Mouse (Mus musculus): Measurements from ENCODE around the gene Rplp0. TPM values are rescaled to one million over a fixed set of nuclear protein-coding genes. Genes with fewer than 3 reads are reported as not detected.
"Not testable (repeated sequence)": the region's sequence is repeated elsewhere in the genome, so short reads cannot be mapped to it uniquely, and the experiment has no call there.

Rplp0 gene
- polyA plus RNA-seq, 1 experiment from 2014 or later, result 2,436 TPM

GRCm38 (mm10) chr5:115577686-115578085 lies 18.4 kb downstream of the Rplp0 start:
- not testable (repeated sequence) for H3K9me3 ChIP-seq (ENCODE audit: control insufficient read depth, low read length); H3K27me3 ChIP-seq (replicated peaks; ENCODE audit: control insufficient read depth, insufficient read depth, low read length); H3K9ac ChIP-seq (ENCODE audit: low read depth, low read length); H3K27ac ChIP-seq (ENCODE audit: low read depth, low read length); ATAC-seq (replicated peaks; ENCODE audit: low FRiP score); H3K4me1 ChIP-seq (replicated peaks; ENCODE audit: control insufficient read depth, insufficient read depth, low read length); H3K4me3 ChIP-seq (ENCODE audit: low read depth, low read length); H3K4me2 ChIP-seq; DNase-seq (ENCODE audit: low spot score)
- H3K36me3 ChIP-seq (ENCODE audit: control insufficient read depth, insufficient read depth, low read length), result peaks cover 87% of the 10 kb centered on the region
- WGBS, result 94% methylated on average over 4 of the region's 4 CpGs

DNA sequence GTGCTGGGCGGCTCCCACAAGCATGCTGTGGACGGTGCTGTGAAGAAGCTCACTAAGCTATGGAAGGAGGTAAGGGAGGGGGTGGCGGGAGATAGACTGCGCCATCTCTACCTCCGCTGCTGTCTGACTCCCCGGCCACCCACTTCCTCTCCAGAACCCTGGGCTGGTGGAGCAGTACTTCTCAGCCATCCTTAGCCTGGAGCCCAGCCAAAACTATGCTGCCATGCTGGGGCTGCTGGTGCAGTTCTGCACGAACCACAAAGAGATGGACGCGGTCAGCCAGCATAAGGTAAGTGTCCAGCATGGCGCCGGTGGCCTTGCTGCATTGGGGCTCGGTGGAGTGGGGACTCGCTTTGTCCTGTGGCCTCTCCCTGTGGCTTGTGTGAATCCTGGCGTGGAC lies 19.7 kb downstream of the Rplp0 start:
- H3K9me3 ChIP-seq (ENCODE audit: control insufficient read depth, low read length), result peaks cover 11% of the 10 kb centered on the region
- H3K9ac ChIP-seq (ENCODE audit: low read depth, low read length), result no peak overlapping the region
- no peaks in the 10 kb centered on the region for H3K27me3 ChIP-seq (replicated peaks; ENCODE audit: control insufficient read depth, insufficient read depth, low read length)
- peaks cover 92% of the 10 kb centered on the region for H3K36me3 ChIP-seq (ENCODE audit: control insufficient read depth, insufficient read depth, low read length)
- ATAC-seq (replicated peaks; ENCODE audit: low FRiP score) (no peak), DNase-seq (ENCODE audit: low spot score) (no peak)
- H3K4me1 ChIP-seq (replicated peaks; ENCODE audit: control insufficient read depth, insufficient read depth, low read length), result 0 out of 2 replicates have a peak, but pooled peaks cover 2% of the 10 kb centered on the region
- no peak overlapping the region for H3K4me3 ChIP-seq (ENCODE audit: low read depth, low read length)
- no peak overlapping the region for H3K4me2 ChIP-seq
- H3K27ac ChIP-seq (ENCODE audit: low read depth, low read length), result no peak overlapping the region
- WGBS, result 92% methylated on average over 14 of the region's 14 CpGs

- H3K27me3 ChIP-seq (replicated peaks; ENCODE audit: control insufficient read depth, insufficient read depth, low read length), result no peaks in the 10 kb centered on the region
- no peak overlapping the region for H3K9ac ChIP-seq (ENCODE audit: low read depth, low read length)
- H3K9me3 ChIP-seq (ENCODE audit: control insufficient read depth, low read length), result peaks cover 11% of the 10 kb centered on the region
- H3K4me2 ChIP-seq, result no peak overlapping the region
- ATAC-seq (replicated peaks; ENCODE audit: low FRiP score) (no peak), DNase-seq (ENCODE audit: low spot score) (no peak)
- no peaks in the 10 kb centered on the region for H3K4me1 ChIP-seq (replicated peaks; ENCODE audit: control insufficient read depth, insufficient read depth, low read length)
- no peak overlapping the region for H3K27ac ChIP-seq (ENCODE audit: low read depth, low read length)
- no peak overlapping the region for H3K4me3 ChIP-seq (ENCODE audit: low read depth, low read length)
- peaks cover 92% of the 10 kb centered on the region for H3K36me3 ChIP-seq (ENCODE audit: control insufficient read depth, insufficient read depth, low read length)
- WGBS, result 90% methylated on average over 5 of the region's 5 CpGs
Measured at GRCm38 (mm10) chr5:115579363-115579762, 20.1 kb downstream of the Rplp0 start.

DNA sequence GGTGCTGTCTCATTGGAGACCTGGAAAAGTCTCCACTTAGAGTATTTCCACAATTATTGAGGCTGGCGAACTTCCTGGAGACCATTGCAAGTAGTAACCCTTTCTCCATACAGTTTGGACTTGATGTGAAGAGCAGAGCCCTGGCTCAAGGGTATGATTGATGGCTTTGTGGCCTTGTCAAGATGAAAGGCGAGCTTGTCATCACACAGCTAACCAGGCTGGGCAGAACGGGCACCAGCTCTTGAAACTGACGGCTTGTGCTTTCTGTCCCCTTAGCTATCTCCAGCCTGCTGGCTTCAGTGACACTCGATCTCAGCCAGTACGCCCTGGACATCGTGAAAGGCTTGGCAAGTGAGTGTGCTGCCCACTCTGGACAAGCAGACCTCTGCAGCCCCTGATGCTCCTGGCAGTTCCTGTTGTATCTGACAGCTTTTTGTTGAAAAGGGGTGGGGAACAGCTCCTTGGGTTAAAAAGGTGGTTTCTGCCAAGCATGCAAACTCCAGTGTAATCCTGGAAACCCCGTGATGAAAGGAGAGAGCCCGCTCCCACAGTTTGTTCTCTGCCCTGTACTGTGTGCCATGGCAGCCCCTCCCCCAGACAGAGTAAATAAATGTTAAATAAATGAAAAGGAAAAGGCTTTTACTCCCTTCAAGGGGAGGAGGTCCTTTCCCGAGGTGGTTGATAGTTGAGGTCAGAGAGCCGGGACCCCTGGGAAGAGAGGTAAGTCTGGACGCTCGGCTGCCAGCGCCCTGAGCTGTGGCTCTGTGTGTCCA lies 21.1 kb downstream of the Rplp0 start:
- Histone ChIP-seq H3K27ac (ENCODE audit: low read depth, low read length) (no peak overlapping the region), H3K4me1 (replicated peaks; ENCODE audit: control insufficient read depth, insufficient read depth, low read length) (no peaks in the 10 kb centered on the region), H3K4me2 (no peak overlapping the region), H3K9me3 (ENCODE audit: control insufficient read depth, low read length) (peaks cover 11% of the 10 kb centered on the region), H3K4me3 (ENCODE audit: low read depth, low read length) (no peak overlapping the region), H3K36me3 (ENCODE audit: control insufficient read depth, insufficient read depth, low read length) (peaks cover 92% of the 10 kb centered on the region), H3K9ac (ENCODE audit: low read depth, low read length) (no peak overlapping the region), H3K27me3 (replicated peaks; ENCODE audit: control insufficient read depth, insufficient read depth, low read length) (no peaks in the 10 kb centered on the region)
- no peak for DNase-seq (ENCODE audit: low spot score)
- no peak for ATAC-seq (replicated peaks; ENCODE audit: low FRiP score)
- 86% methylated on average over 14 of the region's 14 CpGs for WGBS

GRCm38 (mm10) chr5:115581662-115582061 lies 22.4 kb downstream of the Rplp0 start:
- 91% methylated on average over 9 of the region's 9 CpGs for WGBS
- Histone ChIP-seq H3K4me1 (replicated peaks; ENCODE audit: control insufficient read depth, insufficient read depth, low read length) (no peaks in the 10 kb centered on the region), H3K27ac (ENCODE audit: low read depth, low read length) (no peak overlapping the region), H3K9me3 (ENCODE audit: control insufficient read depth, low read length) (peaks cover 11% of the 10 kb centered on the region), H3K9ac (ENCODE audit: low read depth, low read length) (no peak overlapping the region), H3K4me2 (no peak overlapping the region), H3K4me3 (ENCODE audit: low read depth, low read length) (no peak overlapping the region), H3K27me3 (replicated peaks; ENCODE audit: control insufficient read depth, insufficient read depth, low read length) (no peaks in the 10 kb centered on the region), H3K36me3 (ENCODE audit: control insufficient read depth, insufficient read depth, low read length) (peaks cover 88% of the 10 kb centered on the region)
- no peak for DNase-seq (ENCODE audit: low spot score)
- ATAC-seq (replicated peaks; ENCODE audit: low FRiP score), result no peak

DNA sequence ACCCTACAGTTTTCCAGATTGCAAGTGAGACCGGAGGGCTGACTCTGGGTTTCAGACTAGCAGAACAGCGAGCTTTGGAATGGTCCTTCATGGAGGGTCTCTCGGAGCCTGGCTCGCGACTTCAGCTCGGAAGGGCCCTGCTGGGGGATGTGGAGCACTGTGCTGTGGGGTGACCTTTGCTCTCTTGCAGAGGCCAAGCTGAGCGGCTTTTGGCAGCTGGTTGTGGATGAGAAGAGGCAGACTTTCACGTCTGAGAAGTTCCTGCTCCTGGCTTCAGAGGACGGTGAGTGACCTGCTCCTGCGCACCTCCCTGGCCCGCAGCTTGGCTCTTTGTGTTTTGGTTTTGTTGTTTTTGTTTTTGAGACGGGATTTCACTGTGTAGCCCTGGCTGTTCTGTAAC lies 26.3 kb downstream of the Rplp0 start:
- 81% methylated on average over 12 of the region's 12 CpGs for WGBS
- peaks cover 82% of the 10 kb centered on the region for H3K36me3 ChIP-seq (ENCODE audit: control insufficient read depth, insufficient read depth, low read length)

DNA sequence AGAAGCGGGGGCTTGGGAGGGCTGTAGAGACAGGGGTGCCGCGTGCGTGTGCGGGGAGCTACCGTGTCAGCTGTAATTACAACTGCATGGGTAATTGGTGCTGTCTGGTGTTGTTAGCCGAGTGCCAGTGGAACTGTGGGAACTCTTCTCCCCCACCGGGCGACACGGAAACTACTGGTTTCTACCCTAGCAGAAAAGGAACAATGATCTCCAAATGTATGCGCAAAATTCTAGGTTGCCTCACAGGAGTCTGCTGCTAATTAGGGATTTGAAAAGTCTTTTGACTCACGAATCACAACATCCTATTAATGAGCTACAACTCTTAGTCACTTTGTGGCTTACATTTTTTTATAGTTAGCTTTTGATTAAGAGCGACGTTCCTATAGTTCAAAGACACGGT lies 26.9 kb downstream of the Rplp0 start:
- Histone ChIP-seq H3K9me3 (ENCODE audit: control insufficient read depth, low read length) (peaks cover 11% of the 10 kb centered on the region), H3K4me3 (ENCODE audit: low read depth, low read length) (no peak overlapping the region), H3K27ac (ENCODE audit: low read depth, low read length) (no peak overlapping the region), H3K9ac (ENCODE audit: low read depth, low read length) (no peak overlapping the region), H3K4me2 (no peak overlapping the region), H3K27me3 (replicated peaks; ENCODE audit: control insufficient read depth, insufficient read depth, low read length) (no peaks in the 10 kb centered on the region), H3K36me3 (ENCODE audit: control insufficient read depth, insufficient read depth, low read length) (peaks cover 78% of the 10 kb centered on the region), H3K4me1 (replicated peaks; ENCODE audit: control insufficient read depth, insufficient read depth, low read length) (no peaks in the 10 kb centered on the region)
- WGBS, result 93% methylated on average over 15 of the region's 15 CpGs
- ATAC-seq (replicated peaks; ENCODE audit: low FRiP score) (no peak), DNase-seq (ENCODE audit: low spot score) (no peak)

More for the DNA sequence above, 26.3 kb downstream of the Rplp0 start:
- DNase-seq (ENCODE audit: low spot score) (no peak), ATAC-seq (replicated peaks; ENCODE audit: low FRiP score) (no peak)
- no peak overlapping the region for H3K4me2 ChIP-seq
- H3K9ac ChIP-seq (ENCODE audit: low read depth, low read length), result no peak overlapping the region
- no peaks in the 10 kb centered on the region for H3K4me1 ChIP-seq (replicated peaks; ENCODE audit: control insufficient read depth, insufficient read depth, low read length)
- no peak overlapping the region for H3K4me3 ChIP-seq (ENCODE audit: low read depth, low read length)
- no peaks in the 10 kb centered on the region for H3K27me3 ChIP-seq (replicated peaks; ENCODE audit: control insufficient read depth, insufficient read depth, low read length)
- H3K27ac ChIP-seq (ENCODE audit: low read depth, low read length), result no peak overlapping the region
- H3K9me3 ChIP-seq (ENCODE audit: control insufficient read depth, low read length), result peaks cover 11% of the 10 kb centered on the region

- no peak overlapping the region for H3K27ac ChIP-seq (ENCODE audit: low read depth, low read length)
- WGBS, result 92% methylated on average over 2 of the region's 2 CpGs
- no peak for ATAC-seq (replicated peaks; ENCODE audit: low FRiP score)
- peaks cover 74% of the 10 kb centered on the region for H3K36me3 ChIP-seq (ENCODE audit: control insufficient read depth, insufficient read depth, low read length)
- H3K27me3 ChIP-seq (replicated peaks; ENCODE audit: control insufficient read depth, insufficient read depth, low read length), result no peaks in the 10 kb centered on the region
- H3K9me3 ChIP-seq (ENCODE audit: control insufficient read depth, low read length), result peaks cover 11% of the 10 kb centered on the region
- H3K9ac ChIP-seq (ENCODE audit: low read depth, low read length), result no peak overlapping the region
- no peak overlapping the region for H3K4me2 ChIP-seq
- H3K4me3 ChIP-seq (ENCODE audit: low read depth, low read length), result no peak overlapping the region
- no peak for DNase-seq (ENCODE audit: low spot score)
- no peaks in the 10 kb centered on the region for H3K4me1 ChIP-seq (replicated peaks; ENCODE audit: control insufficient read depth, insufficient read depth, low read length)
Measured at GRCm38 (mm10) chr5:115586780-115587179, 27.5 kb downstream of the Rplp0 start.

- DNase-seq (ENCODE audit: low spot score), result no peak
- H3K9me3 ChIP-seq (ENCODE audit: control insufficient read depth, low read length), result no peaks in the 10 kb centered on the region
- ATAC-seq (replicated peaks; ENCODE audit: low FRiP score), result no peak
- H3K9ac ChIP-seq (ENCODE audit: low read depth, low read length), result no peak overlapping the region
- no peak overlapping the region for H3K4me3 ChIP-seq (ENCODE audit: low read depth, low read length)
- 70% methylated on average over 11 of the region's 11 CpGs for WGBS
- no peaks in the 10 kb centered on the region for H3K27me3 ChIP-seq (replicated peaks; ENCODE audit: control insufficient read depth, insufficient read depth, low read length)
- H3K27ac ChIP-seq (ENCODE audit: low read depth, low read length), result no peak overlapping the region
- no peak overlapping the region for H3K4me2 ChIP-seq
- H3K36me3 ChIP-seq (ENCODE audit: control insufficient read depth, insufficient read depth, low read length), result peaks cover 65% of the 10 kb centered on the region
- H3K4me1 ChIP-seq (replicated peaks; ENCODE audit: control insufficient read depth, insufficient read depth, low read length), result no peaks in the 10 kb centered on the region
Measured at GRCm38 (mm10) chr5:115591028-115591427, 31.8 kb downstream of the Rplp0 start.

Data from liver, embryonic 11.5 days (tissue).